Mouse (Mus musculus) liver, embryonic 11.5 days (tissue): ENCODE results near the gene Limch1. TPM values are rescaled to one million over a fixed set of nuclear protein-coding genes. Genes with fewer than 3 reads are reported as not detected.
A peak's percentile ranks its signal among the peaks of the same experiment; 100 is the strongest.

Source experiments
- ATAC-seq: fragments of 200-750 bp; cut with Nextera tagmentation; replicated peaks from 2 replicates; pipeline ENCODE4 v1.8.0; 2017; ENCODE audit warnings: moderate number of reproducible peaks, mild to moderate bottlenecking, moderate TSS enrichment, moderate library complexity; ENCODE audit not compliant: low FRiP score
- DNase-seq: peaks from one replicate; pipeline ENCODE4 v3.0.0-alpha.2; 2017; ENCODE audit warnings: low spot score
- H3K27ac ChIP-seq: fragments of 300-500 bp; sonication (generic); 2 replicates; pipeline ENCODE4 v1.5.1; 2014; ENCODE audit warnings: mild to moderate bottlenecking, low read depth, low read length, control low read depth
- H3K27me3 ChIP-seq: fragments of 300-500 bp; sonication (generic); replicated peaks from 2 replicates; pipeline ENCODE4 v1.6.1; 2014; ENCODE audit warnings: low read length, mixed read lengths; ENCODE audit not compliant: control insufficient read depth, insufficient read depth
- H3K36me3 ChIP-seq: fragments of 300-500 bp; sonication (generic); 2 replicates; pipeline ENCODE4 v1.6.1; 2014; ENCODE audit warnings: mild to moderate bottlenecking, low read length, moderate library complexity, mixed read lengths; ENCODE audit not compliant: control insufficient read depth, insufficient read depth
- H3K4me1 ChIP-seq: fragments of 300-500 bp; sonication (generic); replicated peaks from 2 replicates; pipeline ENCODE4 v1.6.1; 2014; ENCODE audit warnings: low read length, mixed read lengths; ENCODE audit not compliant: control insufficient read depth, insufficient read depth
- H3K4me2 ChIP-seq: fragments of 300-500 bp; sonication (generic); 2 replicates; pipeline ENCODE4 v1.6.1; 2014; ENCODE audit warnings: mild to moderate bottlenecking, control low read depth, moderate library complexity
- H3K4me3 ChIP-seq: fragments of 300-500 bp; sonication (generic); 2 replicates; pipeline ENCODE4 v1.5.1; 2014; ENCODE audit warnings: low read depth, low read length, control low read depth
- H3K9ac ChIP-seq: fragments of 300-500 bp; sonication (generic); 2 replicates; pipeline ENCODE4 v1.6.1; 2014; ENCODE audit warnings: low read depth, low read length, control low read depth
- H3K9me3 ChIP-seq: fragments of 300-500 bp; sonication (generic); 2 replicates; pipeline ENCODE4 v1.6.1; 2016; ENCODE audit warnings: low read length, inconsistent platforms, mixed read lengths; ENCODE audit not compliant: control insufficient read depth
- WGBS: fragments of 180-500 bp; shearing (Covaris S2); extraction: QIAGEN DNeasy Blood & Tissue Kit; methylation state at CpG from one replicate; pipeline ENCODE4 v1.1.7; 2014; 5-methylcytosine and 5-hydroxymethylcytosine counted together
- polyA plus RNA-seq: library from polyadenylated mRNA; unstranded; fragments of >200 nt; fragmentation: Nextera tagmentation; extraction: Ambion mirVana; gene quantifications from 2 replicates; pipeline ENCODE4 v1.2.1, GENCODE M21; 2014

Limch1 gene
- polyA plus RNA-seq, 1 experiment from 2014 or later = 11.6 TPM

DNA sequence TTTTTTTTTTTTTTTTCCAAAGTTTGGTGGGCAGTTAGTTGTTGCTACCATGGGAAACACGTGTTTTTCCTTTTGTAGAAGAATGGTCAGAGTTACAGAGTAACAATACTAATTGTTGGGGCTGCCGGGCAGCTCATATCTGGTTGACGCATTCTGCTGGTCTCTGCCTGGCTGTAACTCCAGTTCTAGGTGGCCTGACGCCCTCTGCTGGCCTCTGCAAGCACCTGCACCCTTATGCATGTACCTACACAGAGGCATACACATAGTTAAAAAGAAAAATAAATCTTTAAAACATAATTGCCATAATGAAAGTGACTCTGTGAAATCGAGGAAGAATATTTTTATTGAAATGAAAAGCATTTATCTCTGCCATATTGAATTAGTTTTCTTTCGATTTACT is 312.2 kb downstream of the Limch1 start:
- Histone ChIP-seq H3K9me3 (no peaks in the 10 kb centered on the region), H3K36me3 (no peaks in the 10 kb centered on the region), H3K4me2 (no peak overlapping the region), H3K9ac (no peak overlapping the region), H3K27ac (no peak overlapping the region), H3K4me3 (no peak overlapping the region), H3K4me1 (no peaks in the 10 kb centered on the region), H3K27me3 (no peaks in the 10 kb centered on the region)
- DNase-seq (no peak), ATAC-seq (no peak)
- WGBS = 77% methylated on average over 6 of the region's 6 CpGs

GRCm38 (mm10) chr5:67060519-67060918 is 314.9 kb downstream of the Limch1 start:
- H3K27me3 ChIP-seq = no peaks in the 10 kb centered on the region
- H3K4me3 ChIP-seq = no peak overlapping the region
- no peaks in the 10 kb centered on the region for H3K36me3 ChIP-seq
- H3K9me3 ChIP-seq = no peaks in the 10 kb centered on the region
- H3K27ac ChIP-seq = no peak overlapping the region
- no peaks in the 10 kb centered on the region for H3K4me1 ChIP-seq
- ATAC-seq (no peak), DNase-seq (no peak)
- no peak overlapping the region for H3K4me2 ChIP-seq
- WGBS = 42% methylated on average over 3 of the region's 4 CpGs
- no peak overlapping the region for H3K9ac ChIP-seq

- Histone ChIP-seq H3K27ac (no peak overlapping the region), H3K4me3 (no peak overlapping the region), H3K4me2 (no peak overlapping the region), H3K4me1 (no peaks in the 10 kb centered on the region), H3K36me3 (no peaks in the 10 kb centered on the region), H3K9ac (no peak overlapping the region), H3K9me3 (no peaks in the 10 kb centered on the region), H3K27me3 (no peaks in the 10 kb centered on the region)
- ATAC-seq = no peak
- DNase-seq = no peak
- 68% methylated on average over 9 of the region's 9 CpGs for WGBS
Observed at GRCm38 (mm10) chr5:67063596-67063995, 318.0 kb downstream of the Limch1 start.

GRCm38 (mm10) chr5:67083117-67083516 is 337.5 kb downstream of the Limch1 start:
- Histone ChIP-seq H3K4me2 (no peak overlapping the region), H3K27ac (no peak overlapping the region), H3K9me3 (0 out of 2 replicates have a peak, but pooled peaks cover 3% of the 10 kb centered on the region), H3K4me3 (no peak overlapping the region), H3K4me1 (no peaks in the 10 kb centered on the region), H3K9ac (no peak overlapping the region), H3K36me3 (no peaks in the 10 kb centered on the region), H3K27me3 (no peaks in the 10 kb centered on the region)
- no peak for DNase-seq
- ATAC-seq = no peak
- WGBS = 31% methylated on average over 6 of the region's 6 CpGs

- Histone ChIP-seq H3K27ac (no peak overlapping the region), H3K27me3 (peaks cover 55% of the 10 kb centered on the region), H3K4me3 (no peak overlapping the region), H3K36me3 (no peaks in the 10 kb centered on the region), H3K9me3 (no peaks in the 10 kb centered on the region), H3K4me1 (no peaks in the 10 kb centered on the region), H3K9ac (no peak overlapping the region), H3K4me2 (no peak overlapping the region)
- no peak for ATAC-seq
- DNase-seq = no peak
- 63% methylated on average over 5 of the region's 5 CpGs for WGBS
Observed at GRCm38 (mm10) chr5:67090856-67091255, 345.2 kb downstream of the Limch1 start.

DNA sequence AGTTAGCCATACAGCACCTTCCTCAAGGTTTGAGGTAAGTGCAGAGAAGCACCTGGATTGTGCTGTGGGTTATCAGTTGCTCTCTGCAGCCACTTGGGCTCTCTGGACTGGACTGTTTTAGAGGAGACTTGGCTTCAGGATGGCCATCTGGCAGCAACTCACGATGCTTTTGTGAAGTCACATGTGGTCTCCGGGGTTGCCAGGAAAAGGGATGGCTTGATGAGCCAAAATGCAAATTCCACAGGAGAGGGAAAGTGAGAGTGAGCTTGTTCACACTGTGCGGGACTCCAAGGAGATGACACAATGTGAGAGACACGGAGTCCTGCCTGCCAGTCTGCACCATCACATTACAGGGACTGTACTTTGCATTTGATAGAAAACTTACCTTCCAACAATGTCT is 346.1 kb downstream of the Limch1 start:
- no peak for ATAC-seq
- Histone ChIP-seq H3K4me3 (no peak overlapping the region), H3K9me3 (no peaks in the 10 kb centered on the region), H3K27ac (no peak overlapping the region), H3K4me2 (no peak overlapping the region), H3K36me3 (no peaks in the 10 kb centered on the region), H3K27me3 (peaks cover 64% of the 10 kb centered on the region), H3K4me1 (no peaks in the 10 kb centered on the region; the same call in 1 of the 2 replicates), H3K9ac (no peak overlapping the region)
- no peak for DNase-seq
- WGBS = 20% methylated on average over 4 of the region's 4 CpGs

GRCm38 (mm10) chr5:67093991-67094390 is 348.4 kb downstream of the Limch1 start:
- ATAC-seq (no peak), DNase-seq (no peak)
- H3K4me2 ChIP-seq = no peak overlapping the region
- no peaks in the 10 kb centered on the region; the same call in 1 of the 2 replicates for H3K4me1 ChIP-seq
- no peak overlapping the region for H3K9ac ChIP-seq
- H3K36me3 ChIP-seq = no peaks in the 10 kb centered on the region
- peaks cover 86% of the 10 kb centered on the region for H3K27me3 ChIP-seq
- WGBS = 18% methylated on average over 2 of the region's 2 CpGs
- no peak overlapping the region for H3K4me3 ChIP-seq
- H3K27ac ChIP-seq = no peak overlapping the region
- H3K9me3 ChIP-seq = no peaks in the 10 kb centered on the region

- H3K27ac ChIP-seq = no peak overlapping the region
- DNase-seq (peak; percentile 41), ATAC-seq (no peak)
- H3K4me2 ChIP-seq = no peak overlapping the region
- no peaks in the 10 kb centered on the region; the same call in 1 of the 2 replicates for H3K4me1 ChIP-seq
- H3K27me3 ChIP-seq = peaks cover 96% of the 10 kb centered on the region
- H3K36me3 ChIP-seq = no peaks in the 10 kb centered on the region
- H3K4me3 ChIP-seq = no peak overlapping the region
- H3K9me3 ChIP-seq = no peaks in the 10 kb centered on the region
- WGBS = 3% methylated on average over 15 of the region's 15 CpGs
- no peak overlapping the region for H3K9ac ChIP-seq
Observed at GRCm38 (mm10) chr5:67095153-67095552, 349.5 kb downstream of the Limch1 start.

DNA sequence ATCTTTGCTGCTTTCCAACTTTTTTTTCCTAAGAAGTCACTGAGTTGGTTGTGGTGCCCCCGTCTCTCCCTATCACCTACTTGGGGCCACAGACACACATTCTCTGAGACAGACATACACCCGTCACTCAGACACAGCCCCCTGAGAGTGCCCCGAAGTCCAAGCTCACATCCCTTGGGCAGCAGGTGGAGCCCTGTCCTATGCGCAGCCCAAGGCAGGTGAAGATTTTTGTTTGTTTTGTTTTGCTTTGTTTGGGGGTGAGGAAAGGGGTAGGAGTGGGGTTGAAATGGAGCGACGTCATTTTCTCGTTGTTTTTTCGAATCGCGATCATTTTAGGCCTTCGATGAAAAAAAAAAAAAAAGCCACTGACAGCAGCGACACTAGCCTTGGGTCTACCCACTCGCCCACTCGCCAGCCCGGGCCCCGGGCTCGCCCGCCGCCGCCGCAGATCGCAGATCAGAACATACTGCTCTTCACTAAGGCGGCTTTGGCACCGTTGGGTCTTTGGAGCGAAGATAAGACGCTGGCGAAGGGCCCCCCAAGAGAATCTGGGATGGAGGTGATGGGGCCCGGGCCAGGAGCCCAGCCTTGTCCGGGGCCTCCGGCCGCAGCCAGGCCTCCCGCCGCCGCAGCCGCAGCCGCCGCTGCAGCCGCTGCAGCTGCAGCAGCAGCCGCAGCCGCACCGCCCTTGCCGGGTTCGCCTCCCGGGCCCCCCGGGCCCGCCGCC is 350.2 kb downstream of the Limch1 start:
- Histone ChIP-seq H3K4me2 (peak overlapping the region; percentile 57), H3K36me3 (no peaks in the 10 kb centered on the region), H3K9ac (no peak overlapping the region), H3K4me3 (peak overlapping the region; percentile 41), H3K9me3 (no peaks in the 10 kb centered on the region), H3K4me1 (no peaks in the 10 kb centered on the region; the same call in 1 of the 2 replicates), H3K27ac (no peak overlapping the region), H3K27me3 (peaks cover 96% of the 10 kb centered on the region)
- DNase-seq (peak; percentile 32), ATAC-seq (no peak)
- WGBS = under 1% methylated on average over 39 of the region's 47 CpGs
